Mouse (Mus musculus) MN1 (cell line): ENCODE results near the gene Zap70.

Source experiments
- DNase-seq: peaks from one replicate; pipeline ENCODE4 v3.0.0-alpha.2; 2016; ENCODE audit warnings: low spot score

Zap70 gene

GRCm38 (mm10) chr1:36830913-36831866, 69.6 kb downstream of the Zap70 start:
- DNase-seq, result no peak
